Mouse (Mus musculus) ES-E14 (cell line): ENCODE data around the gene Glrb.

Experiments
- CHD2 ChIP-seq: IDR thresholded peaks from 2 replicates; pipeline ENCODE4 v1.6.1; 2014; ENCODE audit warnings: mild to moderate bottlenecking, low read depth, low read length, inconsistent platforms
- HCFC1 ChIP-seq: IDR thresholded peaks from 2 replicates; pipeline ENCODE4 v1.6.1; 2012; ENCODE audit warnings: low read length, inconsistent platforms, borderline replicate concordance; ENCODE audit not compliant: insufficient read depth
- ZC3H11A ChIP-seq: IDR thresholded peaks from 2 replicates; pipeline ENCODE4 v1.6.1; 2012; ENCODE audit warnings: low read depth, mild to moderate bottlenecking, inconsistent platforms, low read length, borderline replicate concordance
- ZNF384 ChIP-seq: IDR thresholded peaks from 2 replicates; pipeline ENCODE4 v1.6.1; 2012; ENCODE audit warnings: low read depth, low read length, inconsistent platforms

GRCm38 (mm10) chr3:80871472-80872171 lies 41.8 kb downstream of the Glrb start:
- TF ChIP-seq CHD2: no peak
- no peak for TF ChIP-seq ZC3H11A
- TF ChIP-seq ZNF384: no peak
- TF ChIP-seq HCFC1: no peak
